Mouse (Mus musculus) brain, embryonic 18.5 days (tissue): Measurements from ENCODE around the gene Kctd15.

Experiments used
- DNase-seq: peaks from one replicate; pipeline ENCODE4 v3.0.0-alpha.2; 2012; ENCODE audit warnings: low read depth, low spot score

Gene Kctd15

DNA sequence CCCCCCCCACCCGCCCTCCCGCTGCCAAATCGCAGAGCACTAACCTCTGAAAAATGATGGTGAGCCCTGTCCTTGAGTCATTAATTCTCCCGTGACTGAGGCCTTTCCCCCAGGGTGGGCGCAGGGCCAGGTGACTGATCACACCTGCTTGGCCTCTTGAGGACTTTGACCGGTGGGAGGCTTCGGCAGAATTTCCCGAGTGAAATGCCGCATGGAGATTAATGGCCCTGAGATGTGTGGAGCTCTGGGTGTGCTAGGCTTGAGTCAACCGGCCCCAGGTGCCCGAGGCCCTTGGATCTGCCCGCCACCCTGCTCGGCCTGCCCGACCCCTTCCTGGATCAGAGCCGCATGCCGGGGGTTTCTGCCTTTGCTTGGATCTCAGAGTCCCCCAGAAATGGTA lies 11.3 kb upstream of the Kctd15 start:
- DNase-seq, result no peak

DNA sequence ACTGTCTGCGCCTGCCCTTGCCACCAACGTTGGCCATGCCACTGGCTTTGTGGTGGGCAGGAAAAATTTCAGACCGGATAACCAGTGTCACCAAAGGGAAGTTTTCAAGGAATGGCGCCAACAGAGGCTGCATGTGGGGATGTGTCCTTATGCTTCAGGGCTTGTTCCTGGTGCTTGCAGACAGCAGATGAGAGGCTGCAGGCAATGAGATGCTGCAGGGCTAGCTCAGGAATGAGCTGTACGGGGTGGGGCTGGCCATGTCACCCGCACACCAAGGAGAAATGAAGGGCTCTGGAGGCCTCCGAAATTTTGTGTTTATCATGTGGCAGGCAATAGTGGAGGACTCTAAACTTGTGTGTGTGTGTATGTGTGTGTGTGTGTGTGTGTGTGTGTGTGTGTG lies 6.6 kb upstream of the Kctd15 start:
- DNase-seq, result no peak

DNA sequence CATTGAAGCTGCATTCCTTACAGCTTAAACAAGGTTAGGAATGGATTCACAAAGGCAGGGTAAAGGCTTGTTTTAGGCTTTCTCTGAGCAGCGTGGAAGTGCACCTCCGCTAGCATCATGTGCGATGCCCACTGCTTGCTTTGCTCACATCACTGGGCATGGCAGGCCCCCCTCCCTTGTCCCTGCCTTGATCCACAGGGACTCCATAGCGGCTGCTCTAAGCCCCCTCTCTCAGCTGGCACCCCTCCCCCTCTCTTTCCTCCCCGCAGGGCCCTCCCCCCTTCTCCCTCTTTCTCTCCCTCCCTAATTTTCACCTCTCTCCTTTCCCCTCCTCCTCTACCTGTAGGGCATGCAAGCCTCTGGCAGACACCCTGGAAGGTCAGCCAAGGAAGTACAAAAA lies 5.7 kb upstream of the Kctd15 start:
- no peak for DNase-seq

DNA sequence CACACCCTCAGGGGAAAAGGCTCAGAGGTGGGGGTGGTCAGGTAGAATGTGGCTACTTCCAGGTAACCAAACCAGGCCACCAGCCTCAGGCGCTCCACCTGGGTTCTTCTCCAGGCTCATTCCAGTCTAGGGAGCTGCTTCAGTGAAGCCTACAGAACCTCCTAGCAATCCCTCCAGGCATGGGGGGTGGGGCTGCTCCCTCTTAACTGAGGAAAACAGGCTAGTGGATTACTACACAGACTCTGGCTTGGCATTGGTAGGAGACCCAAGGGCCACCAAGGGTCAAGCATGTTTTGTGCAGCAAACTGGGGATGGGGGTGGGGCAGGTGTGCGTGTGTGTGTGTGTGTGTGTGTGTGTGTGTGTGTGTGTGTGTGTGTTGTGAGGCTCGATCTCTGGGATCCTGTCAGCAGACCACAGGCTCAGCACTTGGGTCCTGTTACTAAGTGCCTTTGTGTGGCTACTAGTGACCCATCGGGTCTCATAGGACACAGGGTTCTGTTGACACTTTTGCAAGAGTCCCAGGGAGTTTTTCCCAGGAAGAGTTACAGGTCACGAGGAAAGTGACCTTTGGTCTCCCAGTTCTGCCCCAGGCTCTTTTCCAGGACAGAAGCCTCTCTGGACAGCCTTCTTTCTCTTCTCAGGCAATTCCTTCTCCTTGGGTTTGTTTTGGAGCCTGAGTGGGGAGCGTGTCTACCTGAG lies 3.0 kb upstream of the Kctd15 start:
- DNase-seq, result no peak

DNA sequence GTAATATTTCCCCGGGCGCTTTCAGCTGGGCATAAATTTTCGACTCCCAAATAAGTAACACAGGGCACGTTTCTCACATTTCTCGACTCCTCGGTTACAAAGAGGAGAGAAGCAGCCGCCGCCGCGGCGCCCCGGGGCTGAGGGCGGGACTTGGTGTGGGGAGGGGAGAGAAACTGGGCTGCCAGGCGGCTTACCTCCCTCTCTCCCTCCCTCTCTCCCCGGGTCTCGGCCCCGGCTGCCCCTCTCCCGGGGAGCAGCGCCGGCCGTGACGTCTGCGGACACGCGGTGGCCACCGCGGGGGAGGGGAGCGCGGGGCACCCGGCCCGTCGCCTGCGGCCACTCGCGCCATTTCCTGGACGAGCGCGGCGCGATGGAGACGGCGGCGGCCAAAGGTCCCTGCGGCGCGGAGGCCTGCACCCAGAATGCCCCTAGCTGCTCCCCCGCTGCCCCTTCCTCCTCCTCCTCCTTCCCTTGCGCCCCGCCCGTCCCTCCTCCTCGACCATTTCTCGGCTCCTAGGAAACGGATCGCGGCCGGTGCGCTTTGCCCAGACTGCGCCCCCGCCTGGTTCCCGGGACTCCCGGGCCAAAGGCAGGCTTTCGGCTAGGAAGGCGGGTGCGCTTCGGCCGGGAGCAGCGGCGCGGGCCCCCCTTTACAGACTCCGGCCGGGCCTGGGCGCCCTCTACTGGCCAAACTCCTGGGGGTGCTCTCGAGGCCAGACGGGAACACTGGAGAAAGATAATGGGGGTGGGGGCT lies 1.3 kb downstream of the Kctd15 start:
- DNase-seq, result peak; percentile 75

DNA sequence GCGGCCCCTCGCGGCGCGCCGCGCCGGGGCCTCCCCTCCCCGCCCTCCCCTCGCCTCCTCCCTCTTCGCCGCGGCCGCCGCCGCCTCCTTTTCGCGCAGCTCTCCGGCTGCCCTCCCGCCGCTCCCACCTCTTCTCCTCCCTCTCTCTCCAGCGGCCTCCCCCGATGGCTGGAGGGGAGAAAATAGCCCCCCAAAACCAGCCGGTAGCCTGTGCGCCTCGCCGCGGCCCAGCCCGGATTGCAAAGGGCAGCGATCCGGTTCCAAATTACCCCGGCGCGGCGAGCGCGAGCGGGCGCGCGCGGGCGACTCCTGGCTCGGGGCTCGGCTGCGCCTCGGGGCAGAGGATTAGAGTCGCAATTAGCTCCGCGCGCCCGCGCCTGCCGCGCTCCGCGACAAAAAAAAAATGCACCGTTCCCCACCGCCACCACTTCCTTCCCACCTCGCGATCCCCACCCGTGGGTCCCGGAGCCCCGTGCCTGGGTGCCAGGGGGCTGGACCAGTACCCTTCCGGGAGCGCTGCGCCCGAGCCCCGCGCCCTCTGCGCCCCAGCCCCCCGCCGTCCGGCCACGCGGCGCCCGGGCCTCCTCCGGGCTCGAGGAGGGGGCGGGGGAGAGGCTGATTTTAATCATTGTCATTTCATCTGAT lies 2.0 kb downstream of the Kctd15 start:
- no peak for DNase-seq

DNA sequence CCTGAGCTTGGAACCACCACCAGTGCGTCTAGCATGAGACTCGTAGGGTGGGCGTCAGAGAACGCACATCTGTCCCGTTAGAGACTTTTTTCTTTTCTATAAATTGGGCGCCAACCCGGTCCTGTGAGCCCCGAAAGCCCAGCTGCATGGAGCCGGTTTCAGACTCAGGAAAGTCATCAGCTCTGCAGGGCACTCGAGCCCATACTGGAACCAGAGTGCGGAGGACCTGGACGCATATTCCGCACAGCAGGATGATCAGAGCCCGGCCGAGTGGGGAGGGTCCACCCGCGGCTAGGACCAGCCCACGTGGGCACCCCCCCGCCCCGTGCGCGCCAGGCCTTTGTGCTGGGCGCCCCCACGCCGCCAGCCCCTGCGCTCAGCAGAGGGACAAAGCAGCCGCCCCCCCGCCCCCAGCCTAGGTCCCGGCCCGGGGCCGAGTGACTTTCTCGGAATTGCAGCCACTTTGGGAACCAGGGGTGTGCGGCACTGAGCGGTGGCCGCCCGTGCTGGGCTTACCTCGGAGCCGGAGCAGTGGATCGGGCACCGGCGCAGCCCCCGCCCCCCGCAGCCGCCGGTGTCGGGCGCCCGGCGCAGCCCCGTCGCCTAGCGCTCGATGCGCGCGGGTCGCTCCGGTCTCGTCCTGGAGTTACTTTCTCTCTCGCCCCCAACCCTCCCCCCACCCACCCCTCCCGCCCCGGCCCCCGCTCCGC lies 2.6 kb downstream of the Kctd15 start:
- no peak for DNase-seq

DNA sequence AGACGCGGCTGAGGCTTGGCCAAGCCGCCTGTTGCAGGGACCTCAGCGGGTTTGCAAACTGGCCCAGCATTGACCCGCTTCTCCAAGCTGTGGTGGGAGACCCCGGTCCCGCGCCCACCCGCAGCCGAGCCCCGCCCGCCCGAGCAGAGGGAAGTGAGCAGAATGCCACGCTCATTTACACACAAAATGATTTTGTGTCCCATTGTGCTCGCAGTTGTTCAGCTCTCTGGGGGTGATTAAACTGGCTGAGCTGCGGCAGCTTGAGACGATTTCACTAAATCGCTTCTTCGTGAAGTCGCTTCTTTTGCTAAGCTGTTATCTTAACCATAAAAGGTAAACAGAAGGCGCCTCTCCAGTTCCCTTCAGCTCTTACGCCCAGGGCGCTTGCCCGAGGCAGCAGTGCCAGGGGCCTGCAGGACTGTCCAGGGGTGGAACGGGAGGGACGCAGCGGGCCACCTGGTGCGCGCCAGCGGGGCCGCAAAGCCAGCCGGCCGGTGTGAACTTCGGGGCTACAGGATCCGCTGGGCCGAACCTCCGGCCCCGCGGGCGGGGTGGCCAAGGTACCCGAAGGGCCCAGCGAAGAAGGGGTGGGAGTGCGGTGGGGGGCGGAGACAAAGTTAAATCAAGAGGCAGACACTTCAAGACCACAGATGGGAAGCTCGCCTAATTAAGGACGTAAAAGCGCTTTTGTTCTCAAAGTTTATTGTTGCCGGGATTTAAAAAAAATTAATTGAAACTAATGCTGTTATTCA lies 3.6 kb downstream of the Kctd15 start:
- no peak for DNase-seq

DNA sequence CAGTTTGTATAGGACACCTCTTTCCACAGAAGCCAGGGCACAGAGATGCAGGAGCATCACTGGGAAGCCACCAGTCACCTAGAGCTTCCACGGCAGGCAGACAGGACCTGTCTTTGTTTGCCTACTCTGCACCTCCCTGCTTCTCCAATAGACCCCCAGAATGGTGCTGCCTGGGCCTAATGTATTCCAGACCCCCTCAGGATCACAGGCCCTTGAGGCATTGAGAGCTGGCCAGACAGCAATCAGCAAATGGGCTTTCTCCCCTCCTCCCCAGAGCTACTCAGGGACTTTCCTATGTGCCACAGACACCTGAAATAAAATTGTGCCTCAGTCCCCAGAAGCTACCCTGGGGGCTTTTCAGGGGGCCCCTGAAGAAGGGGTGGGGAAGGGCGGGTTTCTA lies 5.2 kb downstream of the Kctd15 start:
- no peak for DNase-seq

DNA sequence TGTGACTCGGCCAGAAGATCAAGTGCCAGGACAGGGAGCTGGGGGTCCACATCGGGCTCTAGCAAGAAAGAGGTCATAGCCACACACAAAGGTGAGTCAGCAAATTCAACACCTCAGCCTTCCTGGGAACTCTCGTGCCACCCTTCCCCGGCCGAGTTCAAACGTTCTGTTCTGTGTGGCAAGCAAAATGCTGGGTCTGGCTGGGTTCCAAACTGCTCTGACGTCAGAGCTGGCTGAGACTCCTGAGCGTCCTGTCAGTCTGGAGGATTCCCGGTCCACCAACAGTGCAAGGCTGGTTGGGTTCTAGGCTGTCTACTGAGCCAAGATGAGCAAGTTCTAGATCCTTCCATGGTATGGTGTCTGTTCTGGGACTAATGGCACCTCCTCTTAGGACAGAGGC lies 9.5 kb downstream of the Kctd15 start:
- DNase-seq, result no peak

DNA sequence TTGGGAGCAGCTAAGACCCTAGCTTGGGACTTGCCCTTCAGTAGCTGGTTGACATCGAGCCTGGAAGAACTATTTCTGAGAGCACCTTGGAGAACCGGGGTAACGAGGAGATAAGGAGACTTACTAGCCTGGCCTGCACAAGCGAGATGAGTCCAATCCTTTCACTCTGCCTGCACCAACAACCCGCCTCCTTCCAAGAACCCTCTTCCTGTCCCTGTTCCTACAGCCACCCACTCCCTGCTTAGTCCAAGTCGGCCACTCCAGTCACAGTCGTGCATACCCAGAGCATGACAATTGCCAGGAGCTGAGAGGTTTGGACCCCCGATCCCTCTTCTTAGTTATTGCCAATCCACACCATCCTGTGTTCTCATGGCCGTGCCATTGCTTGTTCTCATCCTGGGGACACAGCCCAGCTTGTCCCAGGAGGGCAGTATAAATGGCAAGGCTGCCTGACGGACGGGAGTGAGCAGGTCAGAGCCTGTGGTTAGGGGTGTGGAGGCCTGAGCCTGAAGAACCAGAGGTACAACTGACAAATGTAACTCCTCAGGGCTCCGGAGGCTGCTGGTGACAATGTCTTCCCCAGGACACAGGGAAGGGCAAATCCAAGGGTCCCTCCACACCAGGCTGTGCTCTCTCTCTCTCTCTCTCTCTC lies 10.3 kb downstream of the Kctd15 start:
- no peak for DNase-seq

DNA sequence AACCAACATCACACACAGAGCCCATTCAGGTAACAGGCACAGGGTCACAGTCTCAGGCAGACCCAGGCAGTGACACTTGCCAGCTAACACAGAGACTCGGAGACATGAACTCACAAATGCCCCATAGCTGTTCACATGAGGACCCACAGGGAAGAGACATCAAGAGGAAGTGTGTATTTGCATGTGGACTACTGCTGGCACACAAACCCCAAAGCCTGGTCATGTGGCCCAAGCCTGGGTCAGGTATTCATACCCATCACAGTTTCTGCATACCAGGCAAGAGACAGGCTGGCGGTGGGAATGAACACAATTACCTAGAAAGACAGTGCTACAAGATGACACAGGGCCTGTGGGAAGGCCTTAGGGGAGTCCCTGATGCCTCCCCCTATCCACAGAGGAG lies 10.9 kb downstream of the Kctd15 start:
- no peak for DNase-seq

DNA sequence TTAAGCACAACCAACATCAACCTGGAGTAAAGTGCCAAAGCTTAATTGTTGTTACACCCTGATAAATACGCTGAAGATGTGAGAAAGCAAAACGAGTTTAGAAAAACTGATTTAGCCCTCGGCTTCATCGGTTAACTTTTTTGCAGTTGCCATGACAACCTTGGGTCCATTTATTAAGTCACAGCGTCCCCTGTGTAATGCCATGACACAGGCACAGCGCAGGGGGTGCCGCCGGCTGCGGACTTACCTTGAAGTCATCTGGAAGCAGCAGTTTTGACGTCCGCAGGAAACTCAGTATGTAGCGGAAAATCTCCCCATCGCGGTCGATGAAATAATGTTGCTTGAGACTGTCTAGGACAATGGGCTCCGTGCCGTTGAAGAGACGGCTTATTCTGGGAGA lies 11.9 kb downstream of the Kctd15 start:
- no peak for DNase-seq

DNA sequence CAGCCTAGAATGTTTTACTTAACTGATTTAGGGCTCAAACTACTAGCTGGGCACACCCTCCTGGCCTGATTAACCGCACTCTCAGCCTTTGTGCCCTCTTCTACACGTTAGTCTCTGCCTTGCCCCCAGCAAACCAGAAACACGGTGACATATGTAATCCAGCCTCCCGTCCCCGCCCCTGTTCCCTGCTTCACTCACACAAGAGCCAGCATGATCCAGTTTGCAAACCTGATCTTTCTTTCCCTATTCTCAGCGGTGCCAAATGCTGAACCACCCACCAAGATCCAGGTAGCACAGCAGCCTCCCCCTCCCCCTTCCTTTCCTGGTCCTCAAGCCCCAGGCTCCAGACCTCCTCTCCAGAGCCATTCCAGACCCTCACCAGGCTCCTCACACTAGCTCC lies 13.2 kb downstream of the Kctd15 start:
- no peak for DNase-seq

DNA sequence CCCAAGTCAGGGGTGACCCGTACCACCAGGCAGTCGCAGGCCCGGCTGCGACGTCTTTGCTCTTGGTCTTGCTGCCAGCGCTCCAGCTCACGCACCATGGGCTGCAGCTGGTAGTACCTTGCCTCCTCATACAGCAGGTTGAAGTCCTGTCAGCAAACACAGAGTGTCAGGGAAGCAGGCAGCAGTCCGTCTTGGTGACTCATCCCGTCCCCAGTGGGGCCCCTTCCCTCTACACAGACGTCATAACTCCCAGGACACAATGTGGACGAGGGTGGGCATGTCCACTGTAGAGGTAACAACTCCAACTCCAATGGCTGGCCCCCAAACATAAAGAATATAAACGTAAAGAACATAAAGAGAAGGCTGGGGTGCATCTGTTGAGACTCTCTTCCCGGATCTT lies 14.6 kb downstream of the Kctd15 start:
- DNase-seq, result no peak

DNA sequence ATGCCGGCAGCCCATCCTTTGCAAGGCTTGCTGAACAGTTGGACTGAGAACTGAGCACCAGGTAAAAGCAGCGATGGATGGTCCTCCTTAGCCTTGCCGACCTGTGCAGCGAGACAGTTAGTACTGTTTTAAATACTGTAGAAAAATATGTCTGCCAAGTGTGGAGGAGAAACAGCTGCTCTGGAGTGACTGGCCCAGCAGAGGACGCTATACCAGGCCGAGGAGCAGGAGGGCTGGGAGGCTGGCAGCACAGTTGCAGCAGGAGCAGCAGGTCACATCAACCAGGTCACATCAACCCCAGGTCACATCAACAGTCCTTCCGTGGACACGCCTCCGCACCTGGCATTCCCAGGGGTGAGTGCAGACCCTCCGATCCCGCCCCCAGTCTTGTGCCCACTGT lies 16.7 kb downstream of the Kctd15 start:
- DNase-seq, result no peak

DNA sequence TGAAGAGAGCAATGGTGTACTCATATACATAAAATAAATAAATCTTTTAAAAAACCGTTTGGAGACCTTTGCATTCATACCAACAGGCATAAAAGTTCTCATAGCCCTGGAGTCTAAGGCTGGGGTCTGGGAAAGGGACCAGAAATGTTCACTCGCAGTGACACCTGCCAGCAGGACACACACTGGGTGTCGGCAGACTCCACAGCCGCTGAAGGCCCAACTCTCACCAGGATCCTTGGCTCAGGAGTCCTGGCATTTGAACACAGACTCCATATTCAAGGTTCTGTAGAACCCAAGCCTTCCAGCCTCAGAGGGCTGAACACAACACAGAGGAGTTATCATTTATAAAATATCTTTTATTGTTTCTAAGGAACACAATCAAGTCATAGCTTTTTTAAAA lies 19.9 kb downstream of the Kctd15 start:
- DNase-seq, result no peak

DNA sequence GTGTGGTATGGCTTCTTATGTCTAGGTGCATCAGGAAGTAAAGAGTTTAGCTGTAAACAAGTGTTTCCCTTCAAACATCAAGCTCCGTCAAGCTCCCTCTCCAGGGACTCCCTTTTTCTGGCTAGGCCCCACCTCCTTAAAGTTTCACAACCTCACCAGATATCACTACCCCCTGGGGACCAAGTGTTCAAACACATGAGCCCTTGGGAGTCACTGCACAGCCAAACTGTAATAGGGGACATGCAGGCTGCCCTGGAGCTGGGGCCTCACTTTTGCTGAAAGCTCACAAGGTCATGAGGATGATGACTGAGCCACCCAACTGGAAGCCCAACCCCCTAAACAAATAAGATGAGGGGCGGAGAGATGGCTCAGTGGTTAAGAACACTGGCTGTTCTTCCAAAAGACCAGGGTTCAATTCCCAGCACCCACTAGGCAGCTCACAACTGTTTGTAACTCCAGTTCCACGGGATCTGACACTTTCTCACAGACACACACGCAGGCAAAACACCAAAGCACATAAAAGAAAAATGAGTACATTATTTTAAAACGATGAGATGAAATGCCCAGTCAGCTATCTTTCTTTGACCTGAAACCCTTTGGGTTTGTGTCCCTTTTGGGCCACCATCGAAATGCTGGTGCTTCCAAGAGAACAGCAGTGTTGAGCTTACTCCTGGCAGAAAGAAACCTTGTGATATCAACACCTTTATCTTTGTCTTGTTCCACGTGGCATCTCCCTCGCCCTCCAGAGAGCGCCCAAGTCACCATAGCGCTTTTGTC lies 23.4 kb downstream of the Kctd15 start:
- no peak for DNase-seq

DNA sequence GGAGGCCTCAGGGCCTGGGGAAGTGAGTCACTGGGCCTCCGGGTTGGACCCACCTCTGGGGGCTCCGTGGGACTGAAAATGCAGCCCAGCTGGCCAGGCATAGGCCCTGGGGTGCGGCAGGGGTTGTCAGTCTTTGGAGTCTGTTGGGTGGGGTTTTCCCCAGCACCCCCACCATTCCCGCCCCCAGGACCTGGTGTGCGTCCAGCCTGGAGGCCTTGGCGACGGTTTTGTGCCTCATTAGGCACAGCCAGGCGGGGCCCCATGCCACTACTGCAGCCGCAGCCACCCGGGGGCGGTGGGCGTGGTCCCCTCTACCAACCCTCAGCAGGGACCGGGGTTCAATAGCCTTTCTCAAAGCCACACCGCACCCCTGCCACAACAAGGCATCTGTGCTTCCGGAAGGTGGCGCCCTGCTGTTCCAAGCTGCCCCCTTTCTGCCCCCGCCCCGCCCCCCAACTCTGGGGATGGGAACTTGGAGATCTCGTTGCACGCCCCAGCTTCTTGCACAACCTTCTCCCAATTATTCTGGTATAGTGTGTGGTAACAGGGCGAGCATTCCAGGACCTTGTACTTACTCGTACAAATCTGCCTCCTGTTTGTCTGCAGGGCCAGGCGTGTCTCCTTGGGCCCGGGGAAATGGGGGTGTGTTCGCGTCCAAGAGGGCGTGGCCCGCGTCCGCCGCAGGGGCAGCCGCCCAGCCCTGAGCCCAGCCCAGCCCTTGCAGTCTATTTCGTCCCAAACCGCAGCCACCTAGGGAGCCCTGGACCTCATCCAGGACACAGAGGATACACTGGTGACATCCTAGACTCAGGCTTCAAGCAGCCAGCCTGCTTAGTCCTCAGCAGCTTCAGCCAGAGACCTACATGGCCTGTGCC lies 26.1 kb downstream of the Kctd15 start:
- no peak for DNase-seq
